Mouse (Mus musculus) fibroblast of lung, adult 2 months (primary cell): ENCODE data around the gene Cradd.

Experiments used
- DNase-seq: peaks from one replicate; pipeline ENCODE4 v3.0.0-alpha.2; 2011; ENCODE audit warnings: low read depth

The Cradd gene

GRCm38 (mm10) chr10:95269151-95269550, 54.8 kb downstream of the Cradd start:
- DNase-seq: no peak

- no peak for DNase-seq
These were observed 55.6 kb downstream of the Cradd start for GRCm38 (mm10) chr10:95268366-95268765.

- no peak for DNase-seq
These were observed 57.0 kb downstream of the Cradd start for GRCm38 (mm10) chr10:95266983-95267382.

- no peak for DNase-seq
These were observed 57.7 kb downstream of the Cradd start for GRCm38 (mm10) chr10:95266041-95266762.

GRCm38 (mm10) chr10:95265576-95265975, 58.4 kb downstream of the Cradd start:
- no peak for DNase-seq

- DNase-seq: no peak
These were observed 59.2 kb downstream of the Cradd start for GRCm38 (mm10) chr10:95264485-95265321.

GRCm38 (mm10) chr10:95262388-95262787, 61.5 kb downstream of the Cradd start:
- DNase-seq: no peak

GRCm38 (mm10) chr10:95261279-95261678, 62.7 kb downstream of the Cradd start:
- DNase-seq: no peak

- DNase-seq: peak; percentile 42
These were observed 63.5 kb downstream of the Cradd start for GRCm38 (mm10) chr10:95260420-95260819.

GRCm38 (mm10) chr10:95258471-95259155, 65.3 kb downstream of the Cradd start:
- no peak for DNase-seq

- DNase-seq: no peak
These were observed 66.0 kb downstream of the Cradd start for GRCm38 (mm10) chr10:95257979-95258378.

GRCm38 (mm10) chr10:95256095-95256494, 67.8 kb downstream of the Cradd start:
- DNase-seq: no peak

- peak; percentile 34 for DNase-seq
These were observed 68.8 kb downstream of the Cradd start for GRCm38 (mm10) chr10:95255018-95255680.

GRCm38 (mm10) chr10:95254453-95255001, 69.4 kb downstream of the Cradd start:
- no peak for DNase-seq

GRCm38 (mm10) chr10:95254046-95254445, 69.9 kb downstream of the Cradd start:
- DNase-seq: no peak

- no peak for DNase-seq
These were observed 72.3 kb downstream of the Cradd start for GRCm38 (mm10) chr10:95251674-95252073.

- no peak for DNase-seq
These were observed 75.6 kb downstream of the Cradd start for GRCm38 (mm10) chr10:95248362-95248761.

- no peak for DNase-seq
These were observed 77.2 kb downstream of the Cradd start for GRCm38 (mm10) chr10:95246696-95247095.

- no peak for DNase-seq
These were observed 78.3 kb downstream of the Cradd start for GRCm38 (mm10) chr10:95245680-95245982.

- no peak for DNase-seq
These were observed 78.8 kb downstream of the Cradd start for GRCm38 (mm10) chr10:95244961-95245679.
